Mouse (Mus musculus): ENCODE data around the gene Olfr143. TPM values are rescaled to one million over a fixed set of nuclear protein-coding genes. Genes with fewer than 3 reads are reported as not detected.

Gene Olfr143
- polyA plus RNA-seq (2017; shearing (Covaris generic)), result under 1 TPM in 1 of 2 experiments, not detected in 1; 0.11 TPM

DNA sequence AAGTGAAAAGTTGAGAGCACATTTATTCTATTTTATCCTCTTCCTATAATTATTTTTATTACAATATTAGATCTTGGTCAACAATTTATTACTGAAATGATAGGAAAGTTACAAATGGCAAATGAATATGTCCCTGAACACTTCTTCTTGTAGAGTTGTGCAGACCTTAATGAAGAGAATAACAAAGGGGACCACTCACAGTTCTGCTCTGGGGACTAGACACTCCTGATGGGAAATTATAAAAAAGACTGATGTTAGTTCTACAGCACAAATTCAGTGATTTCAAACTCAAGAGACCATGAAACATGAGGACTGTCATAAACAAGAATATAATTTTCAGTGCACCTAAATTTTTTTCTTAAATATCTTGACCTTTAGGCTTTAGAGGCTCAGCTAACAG, at the start of gene Olfr143:
TSS of gene Olfr143 (plus strand) at position 301 of the 400 bp plus-strand sequence.

DNA sequence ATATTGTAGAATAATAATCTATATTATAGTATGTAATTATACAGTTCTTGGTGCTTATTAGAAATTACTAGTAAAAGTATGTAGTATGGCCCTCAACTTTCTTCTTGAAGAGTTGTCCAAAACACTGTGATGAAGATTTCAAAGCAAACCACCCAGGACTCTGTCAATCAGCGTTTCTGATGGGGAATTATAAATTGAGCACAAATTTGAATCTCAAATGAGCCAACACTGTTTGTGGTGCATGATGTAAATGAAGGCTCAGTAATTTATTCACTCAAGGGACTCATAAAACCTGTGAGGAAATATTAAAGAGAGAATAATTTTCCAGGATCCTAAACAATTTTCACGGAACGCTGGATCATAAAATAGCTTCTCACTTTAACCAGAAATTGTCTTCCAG, 44.5 kb upstream of the Olfr143 start, which contains the start of gene Olfr893:
TSS of gene Olfr893 (plus strand) at position 301 of the 400 bp plus-strand sequence.

DNA sequence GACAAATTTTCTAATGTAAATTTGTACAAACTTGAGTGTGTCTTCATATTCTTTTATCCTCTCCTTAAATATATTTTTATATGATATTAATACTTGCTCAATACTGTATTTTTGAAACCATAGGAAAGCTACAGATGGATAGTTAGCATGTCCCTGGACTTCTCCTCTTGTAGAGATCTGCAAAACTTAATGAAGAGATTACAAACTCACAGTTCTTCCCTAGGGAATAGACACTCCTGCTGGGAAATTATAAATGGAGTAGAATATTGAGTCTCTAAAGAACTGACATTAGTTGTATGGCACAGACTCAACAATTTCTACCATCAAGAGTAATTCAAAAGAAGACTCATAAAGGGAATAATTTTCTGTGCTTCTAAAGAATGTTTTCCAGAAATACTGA, 34.8 kb upstream of the Olfr143 start, which contains the start of gene Olfr894:
TSS of gene Olfr894 (plus strand) at position 301 of the 400 bp plus-strand sequence.

DNA sequence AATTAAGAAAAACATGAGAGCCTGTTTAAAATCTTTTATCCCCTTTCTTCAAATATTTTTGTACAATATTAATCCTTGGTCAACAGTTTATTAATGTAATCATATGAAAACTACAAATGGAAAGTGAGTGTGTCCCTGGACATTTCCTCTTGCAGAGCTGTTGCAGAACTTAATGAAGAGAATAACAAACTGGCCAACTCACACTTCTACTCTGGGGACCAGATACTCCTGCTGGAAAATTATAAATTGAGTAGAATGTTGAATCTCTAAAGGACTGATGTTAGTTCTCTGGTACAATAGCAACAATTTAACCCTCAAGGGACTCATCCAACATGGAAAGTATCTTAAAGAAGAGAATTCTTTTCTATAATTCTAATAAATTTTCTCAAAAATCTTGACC, 15.0 kb downstream of the Olfr143 start, which contains the start of gene Olfr895:
TSS of gene Olfr895 (plus strand) at position 301 of the 400 bp plus-strand sequence.

DNA sequence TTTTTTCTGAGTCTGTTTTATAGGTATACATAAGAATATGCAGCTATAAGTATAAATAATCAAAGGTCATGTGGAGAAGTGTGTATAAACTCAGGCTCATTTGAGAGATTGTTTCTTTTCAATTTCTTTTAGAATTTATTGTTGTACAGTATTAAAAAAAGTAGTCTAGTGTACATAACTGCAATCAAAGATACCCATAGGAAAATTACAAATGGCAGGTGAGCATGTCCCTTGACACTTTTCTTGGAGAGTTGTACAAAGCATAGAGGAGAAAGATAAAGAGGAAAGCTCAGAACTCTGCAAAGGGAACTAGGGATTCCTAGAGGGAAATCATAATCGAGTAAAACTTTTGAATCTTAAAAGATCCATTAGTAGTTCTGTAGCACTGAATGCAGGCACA, 38.2 kb downstream of the Olfr143 start, which contains the start of gene Olfr896-ps1:
TSS of gene Olfr896-ps1 (plus strand) at position 301 of the 400 bp plus-strand sequence.

Other genes starting within 250 kb of the Olfr143 start
- gene Olfr883, start 227.0 kb upstream of the Olfr143 start, polyA plus RNA-seq (2017; shearing (Covaris generic)), result not detected
- gene Olfr884, start 206.2 kb upstream of the Olfr143 start, polyA plus RNA-seq (2017; shearing (Covaris generic)), result not detected
- not detected for gene Olfr885, start 191.5 kb upstream of the Olfr143 start, polyA plus RNA-seq (2017; shearing (Covaris generic))
- gene Olfr887, start 168.7 kb upstream of the Olfr143 start, polyA plus RNA-seq (2017; shearing (Covaris generic)), result under 1 TPM in 1 of 2 experiments, not detected in 1; 0.34 TPM
- gene Olfr888, start 144.6 kb upstream of the Olfr143 start, polyA plus RNA-seq (2017; shearing (Covaris generic)), result not detected
- gene Olfr889, start 137.6 kb upstream of the Olfr143 start, polyA plus RNA-seq (2017; shearing (Covaris generic)), result under 1 TPM; 0.02 to 0.05 TPM
- gene Olfr890, start 110.3 kb upstream of the Olfr143 start, polyA plus RNA-seq (2017; shearing (Covaris generic)), result under 1 TPM in 1 of 2 experiments, not detected in 1; 0.25 TPM
- gene Olfr891, start 72.0 kb upstream of the Olfr143 start, polyA plus RNA-seq (2017; shearing (Covaris generic)), result not detected
- not detected for gene Olfr893, start 44.4 kb upstream of the Olfr143 start, polyA plus RNA-seq (2017; shearing (Covaris generic))
- not detected for gene Olfr894, start 34.7 kb upstream of the Olfr143 start, polyA plus RNA-seq (2017; shearing (Covaris generic))
- gene Olfr895, start 15.1 kb downstream of the Olfr143 start, polyA plus RNA-seq (2017; shearing (Covaris generic)), result under 1 TPM in 1 of 2 experiments, not detected in 1; 0.18 TPM
- gene Olfr896-ps1, start 38.3 kb downstream of the Olfr143 start, polyA plus RNA-seq (2017; shearing (Covaris generic)), result not detected
- not detected for gene Olfr25, start 76.3 kb downstream of the Olfr143 start, polyA plus RNA-seq (2017; shearing (Covaris generic))
- under 1 TPM; 0.13 to 0.28 TPM for gene Olfr898, start 95.6 kb downstream of the Olfr143 start, polyA plus RNA-seq (2017; shearing (Covaris generic))
- gene Olfr250, start 114.1 kb downstream of the Olfr143 start, polyA plus RNA-seq (2017; shearing (Covaris generic)), result under 1 TPM in 1 of 2 experiments, not detected in 1; 0.07 TPM
- under 1 TPM in 1 of 2 experiments, not detected in 1; 0.10 TPM for gene Olfr251, start 124.3 kb downstream of the Olfr143 start, polyA plus RNA-seq (2017; shearing (Covaris generic))
- under 1 TPM in 1 of 2 experiments, not detected in 1; 0.04 TPM for gene Olfr147, start 148.9 kb downstream of the Olfr143 start, polyA plus RNA-seq (2017; shearing (Covaris generic))
- gene Olfr901, start 176.7 kb downstream of the Olfr143 start, polyA plus RNA-seq (2017; shearing (Covaris generic)), result under 1 TPM in 1 of 2 experiments, not detected in 1; 0.10 TPM
- not detected for gene Olfr902, start 194.9 kb downstream of the Olfr143 start, polyA plus RNA-seq (2017; shearing (Covaris generic))
- gene Olfr904, start 210.4 kb downstream of the Olfr143 start, polyA plus RNA-seq (2017; shearing (Covaris generic)), result not detected
- under 1 TPM in 1 of 2 experiments, not detected in 1; 0.21 TPM for gene Olfr905, start 218.3 kb downstream of the Olfr143 start, polyA plus RNA-seq (2017; shearing (Covaris generic))
- gene Olfr906, start 234.3 kb downstream of the Olfr143 start, polyA plus RNA-seq (2017; shearing (Covaris generic)), result not detected
- gene Olfr907, start 243.0 kb downstream of the Olfr143 start, polyA plus RNA-seq (2017; shearing (Covaris generic)), result not detected